Mouse (Mus musculus): Measurements from ENCODE around the gene Tbc1d30.

DNA sequence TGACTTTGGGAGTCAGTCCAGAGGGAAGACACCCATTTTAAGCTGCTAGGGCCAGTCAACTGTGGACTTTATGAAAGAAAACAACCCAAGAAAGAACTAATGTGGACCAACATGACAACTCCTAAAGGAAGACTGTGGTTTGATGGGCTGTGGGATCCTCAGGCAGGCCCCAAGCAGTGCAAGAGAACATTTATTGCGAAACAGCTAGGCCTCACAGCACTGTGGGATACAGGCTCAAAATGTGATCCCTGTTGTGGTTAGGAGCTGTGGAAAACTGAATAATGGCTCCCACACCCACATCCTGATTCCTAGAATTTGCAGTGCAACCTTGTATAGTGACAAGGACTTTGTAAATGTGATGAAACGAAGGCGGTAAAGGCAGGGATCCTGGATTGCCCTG lies 134.3 kb downstream of the Tbc1d30 start:
- no peak for TF ChIP-seq CTCF (IDR thresholded peaks at IDR 0.05; ENCODE audit: low read depth, low read length)
- no peak for TF ChIP-seq POLR2A (IDR thresholded peaks at IDR 0.05; ENCODE audit: borderline replicate concordance, low read depth, low read length)
